Mouse (Mus musculus): ENCODE data around the gene Foxc1. TPM values are rescaled to one million over a fixed set of nuclear protein-coding genes. Genes with fewer than 3 reads are reported as not detected.
A peak's percentile ranks its signal among the peaks of the same experiment; 100 is the strongest.

Foxc1 gene
- polyA plus RNA-seq, 1 experiment from 2014 or later = 1.1 TPM

DNA sequence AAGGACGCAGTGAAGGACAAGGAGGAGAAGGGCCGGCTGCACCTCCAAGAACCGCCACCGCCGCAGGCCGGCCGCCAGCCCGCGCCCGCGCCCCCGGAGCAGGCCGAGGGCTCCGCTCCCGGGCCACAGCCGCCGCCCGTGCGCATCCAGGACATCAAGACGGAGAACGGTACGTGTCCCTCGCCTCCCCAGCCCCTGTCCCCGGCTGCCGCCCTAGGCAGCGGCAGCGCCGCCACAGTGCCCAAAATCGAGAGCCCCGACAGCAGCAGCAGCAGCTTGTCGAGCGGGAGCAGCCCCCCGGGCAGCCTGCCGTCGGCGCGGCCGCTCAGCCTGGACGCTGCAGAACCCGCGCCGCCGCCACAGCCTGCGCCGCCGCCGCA lies 1.3 kb downstream of the Foxc1 start:
- Histone ChIP-seq H3K4me1 (peaks cover 44% of the 10 kb centered on the region), H3K27me3 (peaks cover 94% of the 10 kb centered on the region), H3K9ac (peak overlapping the region; percentile 55), H3K4me2 (peak overlapping the region; percentile 89), H3K27ac (no peak overlapping the region), H3K36me3 (ENCODE audit: poor library complexity, severe bottlenecking) (no peaks in the 10 kb centered on the region), H3K4me3 (peak overlapping the region; percentile 49), H3K9me3 (replicated peaks) (no peaks in the 10 kb centered on the region)
- no peak for ATAC-seq
- WGBS = under 1% methylated on average over 35 of the region's 47 CpGs

DNA sequence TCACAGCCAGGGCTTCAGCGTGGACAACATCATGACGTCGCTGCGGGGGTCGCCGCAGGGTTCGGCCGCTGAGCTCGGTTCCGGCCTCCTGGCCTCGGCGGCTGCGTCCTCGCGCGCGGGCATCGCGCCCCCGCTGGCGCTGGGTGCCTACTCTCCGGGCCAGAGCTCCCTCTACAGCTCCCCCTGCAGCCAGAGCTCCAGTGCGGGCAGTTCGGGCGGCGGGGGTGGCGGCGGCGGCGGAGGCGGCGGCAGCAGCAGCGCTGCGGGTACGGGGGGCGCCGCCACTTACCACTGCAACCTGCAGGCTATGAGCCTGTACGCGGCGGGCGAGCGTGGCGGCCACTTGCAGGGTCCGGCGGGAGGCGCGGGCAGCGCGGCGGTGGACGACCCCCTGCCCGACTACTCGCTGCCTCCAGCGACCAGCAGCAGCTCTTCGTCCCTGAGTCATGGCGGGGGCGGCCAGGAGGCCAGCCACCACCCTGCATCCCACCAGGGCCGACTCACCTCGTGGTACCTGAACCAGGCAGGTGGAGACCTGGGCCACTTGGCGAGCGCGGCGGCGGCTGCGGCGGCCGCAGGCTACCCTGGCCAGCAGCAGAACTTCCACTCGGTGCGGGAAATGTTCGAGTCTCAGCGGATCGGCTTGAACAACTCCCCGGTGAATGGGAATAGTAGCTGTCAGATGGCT lies 1.8 kb downstream of the Foxc1 start:
- Histone ChIP-seq H3K4me1 (peaks cover 44% of the 10 kb centered on the region), H3K36me3 (ENCODE audit: poor library complexity, severe bottlenecking) (no peaks in the 10 kb centered on the region), H3K27ac (0 out of 2 replicates have a peak overlapping the region, but pooled peaks have one; percentile 10), H3K27me3 (peaks cover 94% of the 10 kb centered on the region), H3K4me2 (peak overlapping the region; percentile 89), H3K4me3 (peak overlapping the region; percentile 49), H3K9me3 (replicated peaks) (no peaks in the 10 kb centered on the region), H3K9ac (peak overlapping the region; percentile 55; the same call in 1 of the 2 replicates)
- 0% methylated on average over 65 of the region's 73 CpGs for WGBS
- ATAC-seq = no peak; the same call in 1 of the 2 replicates

DNA sequence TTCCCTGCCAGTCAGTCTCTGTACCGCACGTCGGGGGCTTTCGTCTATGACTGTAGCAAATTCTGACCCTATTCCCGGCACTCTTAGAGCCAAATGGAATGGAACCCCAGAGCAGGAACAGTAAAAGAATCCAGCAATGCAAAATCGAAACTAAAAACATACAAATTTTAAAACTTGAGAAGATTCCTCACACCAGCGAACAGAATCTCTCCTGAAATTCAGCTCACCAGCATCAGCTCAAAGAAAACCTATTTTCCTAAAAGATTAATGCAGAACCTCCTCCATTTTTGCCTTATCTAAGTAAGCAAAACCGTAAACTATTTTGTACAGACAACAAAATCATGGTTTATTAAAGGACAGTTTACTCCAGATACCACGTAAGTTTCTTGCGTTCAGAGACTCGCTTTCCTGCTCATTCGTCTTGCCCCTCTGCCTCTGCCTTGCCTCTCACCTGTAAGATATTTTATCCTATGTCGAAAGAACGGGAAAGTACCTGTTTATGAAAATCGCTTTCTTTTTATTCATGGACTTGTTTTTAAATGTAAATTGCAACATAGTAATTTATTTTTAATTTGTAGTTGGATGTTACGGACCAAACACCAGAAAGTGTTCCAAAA lies 2.5 kb downstream of the Foxc1 start:
- Histone ChIP-seq H3K4me3 (peak overlapping the region; percentile 49), H3K4me1 (peaks cover 42% of the 10 kb centered on the region), H3K9ac (no peak overlapping the region), H3K27me3 (peaks cover 94% of the 10 kb centered on the region), H3K36me3 (ENCODE audit: poor library complexity, severe bottlenecking) (no peaks in the 10 kb centered on the region), H3K27ac (no peak overlapping the region), H3K4me2 (peak overlapping the region; percentile 89; the same call in 1 of the 2 replicates), H3K9me3 (replicated peaks) (no peaks in the 10 kb centered on the region)
- WGBS = 4% methylated on average over 16 of the region's 16 CpGs
- ATAC-seq = no peak

- WGBS = 9% methylated on average over 6 of the region's 6 CpGs
- Histone ChIP-seq H3K9me3 (replicated peaks) (no peaks in the 10 kb centered on the region), H3K4me1 (peaks cover 42% of the 10 kb centered on the region), H3K27me3 (peaks cover 94% of the 10 kb centered on the region), H3K4me2 (no peak overlapping the region), H3K27ac (no peak overlapping the region), H3K4me3 (no peak overlapping the region), H3K36me3 (ENCODE audit: poor library complexity, severe bottlenecking) (no peaks in the 10 kb centered on the region), H3K9ac (no peak overlapping the region)
- no peak for ATAC-seq
Measured at GRCm38 (mm10) chr13:31809701-31810100, 3.3 kb downstream of the Foxc1 start.

GRCm38 (mm10) chr13:31810375-31810692 lies 3.9 kb downstream of the Foxc1 start:
- Histone ChIP-seq H3K9ac (no peak overlapping the region), H3K27ac (no peak overlapping the region)

GRCm38 (mm10) chr13:31810693-31811541 lies 4.5 kb downstream of the Foxc1 start:
- Histone ChIP-seq H3K27ac (no peak overlapping the region), H3K4me1 (peaks cover 38% of the 10 kb centered on the region), H3K36me3 (ENCODE audit: poor library complexity, severe bottlenecking) (no peaks in the 10 kb centered on the region), H3K9me3 (replicated peaks) (no peaks in the 10 kb centered on the region), H3K27me3 (peaks cover 94% of the 10 kb centered on the region), H3K4me2 (peak overlapping the region; percentile 51), H3K9ac (peak overlapping the region; percentile 54), H3K4me3 (peak overlapping the region; percentile 36)
- under 1% methylated on average over 54 of the region's 65 CpGs for WGBS
- ATAC-seq = no peak; the same call in 1 of the 2 replicates

More at GRCm38 (mm10) chr13:31810375-31810692, 3.9 kb downstream of the Foxc1 start:
- under 1% methylated on average over 9 of the region's 9 CpGs for WGBS
- Histone ChIP-seq H3K4me2 (no peak overlapping the region), H3K36me3 (ENCODE audit: poor library complexity, severe bottlenecking) (no peaks in the 10 kb centered on the region), H3K9me3 (replicated peaks) (no peaks in the 10 kb centered on the region), H3K4me3 (peak overlapping the region; percentile 36; the same call in 1 of the 2 replicates), H3K27me3 (peaks cover 94% of the 10 kb centered on the region), H3K4me1 (peaks cover 42% of the 10 kb centered on the region)
- no peak for ATAC-seq

DNA sequence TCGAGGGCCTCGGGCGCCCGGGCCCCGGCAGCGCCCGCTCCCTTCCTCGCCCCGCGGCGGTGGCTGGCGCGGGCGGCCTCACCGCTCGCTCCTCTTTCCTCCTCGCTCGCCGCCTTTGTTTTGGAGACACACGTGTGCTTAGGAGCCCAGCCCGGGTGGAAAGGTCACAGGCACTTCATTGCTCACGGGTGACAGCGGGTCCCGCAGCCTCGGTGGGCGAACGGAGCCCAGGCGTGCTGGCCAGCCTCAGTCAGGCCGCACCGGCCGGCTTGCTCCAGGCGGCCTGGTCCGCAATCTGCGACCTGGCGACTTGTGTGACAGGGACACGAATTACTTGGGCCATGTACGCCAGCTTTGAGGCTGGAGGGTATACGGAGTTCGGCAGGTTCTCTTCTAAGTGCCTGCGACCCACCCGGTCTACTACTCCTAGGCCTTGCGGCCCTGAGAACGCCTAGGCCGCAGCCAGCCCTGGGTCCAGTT lies 5.1 kb downstream of the Foxc1 start:
- Histone ChIP-seq H3K9me3 (replicated peaks) (no peaks in the 10 kb centered on the region), H3K27ac (no peak overlapping the region), H3K9ac (peak overlapping the region; percentile 54), H3K27me3 (peaks cover 94% of the 10 kb centered on the region), H3K4me3 (peak overlapping the region; percentile 36), H3K4me1 (peaks cover 32% of the 10 kb centered on the region), H3K4me2 (peak overlapping the region; percentile 51), H3K36me3 (ENCODE audit: poor library complexity, severe bottlenecking) (no peaks in the 10 kb centered on the region)
- 4% methylated on average over 44 of the region's 44 CpGs for WGBS
- ATAC-seq = peak; percentile 22

DNA sequence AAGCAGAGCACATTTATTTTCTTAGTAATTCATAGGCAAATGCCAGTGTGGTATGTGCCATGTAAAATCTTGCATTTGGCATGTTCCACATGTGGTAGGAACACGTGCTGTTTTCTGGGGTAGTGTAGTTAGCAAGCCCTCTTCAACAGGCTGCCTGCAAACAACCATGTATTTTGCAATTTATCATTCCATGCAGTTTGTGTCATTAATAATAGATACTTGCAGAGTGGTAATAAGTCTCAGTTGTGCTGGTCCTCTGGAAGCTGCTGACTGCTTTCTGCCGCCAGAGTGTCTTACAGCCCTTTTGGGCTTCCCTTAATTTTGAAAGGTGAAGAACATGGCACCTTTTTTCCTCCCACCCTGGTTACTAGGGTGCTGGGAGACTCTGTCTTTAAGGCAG lies 6.3 kb downstream of the Foxc1 start:
- ATAC-seq = no peak
- no peak overlapping the region for H3K27ac ChIP-seq
- H3K4me2 ChIP-seq = no peak overlapping the region
- H3K4me3 ChIP-seq = no peak overlapping the region
- peaks cover 94% of the 10 kb centered on the region for H3K27me3 ChIP-seq
- no peaks in the 10 kb centered on the region for H3K9me3 ChIP-seq (replicated peaks)
- peaks cover 21% of the 10 kb centered on the region for H3K4me1 ChIP-seq
- no peaks in the 10 kb centered on the region for H3K36me3 ChIP-seq (ENCODE audit: poor library complexity, severe bottlenecking)
- no peak overlapping the region for H3K9ac ChIP-seq
- 45% methylated on average over 2 of the region's 2 CpGs for WGBS

DNA sequence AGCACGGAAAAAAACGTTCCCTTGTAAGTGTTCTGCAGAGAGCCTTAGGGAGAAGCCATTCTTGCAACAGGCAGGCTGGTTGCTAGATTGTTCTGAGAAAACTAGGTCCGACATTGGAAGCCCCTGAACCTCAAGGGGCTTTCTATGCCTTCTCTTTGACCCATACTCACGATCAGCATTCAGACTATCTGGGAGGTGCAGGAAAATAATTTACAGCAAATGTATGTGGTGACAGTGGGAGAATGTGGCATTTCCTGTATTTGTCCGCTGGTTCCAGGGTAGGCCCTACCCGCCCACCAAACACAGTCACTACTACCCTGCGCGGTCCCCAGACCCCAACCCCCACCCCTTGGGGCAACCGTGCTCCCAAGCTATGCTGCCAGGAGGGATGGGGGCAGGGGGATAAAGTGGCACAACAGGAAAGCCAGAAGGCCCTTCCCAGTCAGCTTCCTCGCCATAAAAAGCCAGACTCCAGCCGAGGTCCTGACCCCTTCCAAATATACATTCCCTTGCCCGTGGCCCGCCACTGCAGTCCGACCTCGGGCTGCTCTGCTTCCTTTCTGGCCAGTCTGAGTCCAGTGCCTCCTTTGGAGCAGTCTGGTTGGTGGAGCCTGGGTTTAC lies 9.1 kb downstream of the Foxc1 start:
- no peak overlapping the region for H3K4me3 ChIP-seq
- no peak for ATAC-seq
- no peak overlapping the region for H3K9ac ChIP-seq
- H3K4me2 ChIP-seq = no peak overlapping the region
- 31% methylated on average over 15 of the region's 15 CpGs for WGBS
- H3K27ac ChIP-seq = 0 out of 2 replicates have a peak overlapping the region, but pooled peaks have one; percentile 14
- no peaks in the 10 kb centered on the region for H3K36me3 ChIP-seq (ENCODE audit: poor library complexity, severe bottlenecking)
- H3K9me3 ChIP-seq (replicated peaks) = no peaks in the 10 kb centered on the region
- peaks cover 11% of the 10 kb centered on the region for H3K4me1 ChIP-seq
- H3K27me3 ChIP-seq = peaks cover 97% of the 10 kb centered on the region

- Histone ChIP-seq H3K9me3 (replicated peaks) (no peaks in the 10 kb centered on the region), H3K4me3 (no peak overlapping the region), H3K27me3 (peaks cover 88% of the 10 kb centered on the region), H3K36me3 (ENCODE audit: poor library complexity, severe bottlenecking) (no peaks in the 10 kb centered on the region), H3K4me2 (no peak overlapping the region), H3K4me1 (peaks cover 3% of the 10 kb centered on the region; the same call in 1 of the 2 replicates), H3K9ac (no peak overlapping the region), H3K27ac (no peak overlapping the region)
- no peak for ATAC-seq
- 63% methylated on average over 7 of the region's 7 CpGs for WGBS
Measured at GRCm38 (mm10) chr13:31818337-31818736, 11.9 kb downstream of the Foxc1 start.

- peaks cover 3% of the 10 kb centered on the region; the same call in 1 of the 2 replicates for H3K4me1 ChIP-seq
- H3K9me3 ChIP-seq (replicated peaks) = no peaks in the 10 kb centered on the region
- no peak for ATAC-seq
- H3K9ac ChIP-seq = no peak overlapping the region
- no peaks in the 10 kb centered on the region for H3K36me3 ChIP-seq (ENCODE audit: poor library complexity, severe bottlenecking)
- no peak overlapping the region for H3K27ac ChIP-seq
- H3K4me2 ChIP-seq = no peak overlapping the region
- H3K27me3 ChIP-seq = peaks cover 80% of the 10 kb centered on the region
- H3K4me3 ChIP-seq = no peak overlapping the region
- WGBS = 32% methylated on average over 14 of the region's 14 CpGs
Measured at GRCm38 (mm10) chr13:31819664-31820405, 13.4 kb downstream of the Foxc1 start.
